Mouse (Mus musculus) right cerebral cortex, postnatal 4 days (tissue): Measurements from ENCODE around the gene Igsf3.
A peak's percentile ranks its signal among the peaks of the same experiment; 100 is the strongest.

Experiments
- DNase-seq: peaks from one replicate; pipeline ENCODE4 v3.0.0-alpha.2; 2022

Igsf3 gene

DNA sequence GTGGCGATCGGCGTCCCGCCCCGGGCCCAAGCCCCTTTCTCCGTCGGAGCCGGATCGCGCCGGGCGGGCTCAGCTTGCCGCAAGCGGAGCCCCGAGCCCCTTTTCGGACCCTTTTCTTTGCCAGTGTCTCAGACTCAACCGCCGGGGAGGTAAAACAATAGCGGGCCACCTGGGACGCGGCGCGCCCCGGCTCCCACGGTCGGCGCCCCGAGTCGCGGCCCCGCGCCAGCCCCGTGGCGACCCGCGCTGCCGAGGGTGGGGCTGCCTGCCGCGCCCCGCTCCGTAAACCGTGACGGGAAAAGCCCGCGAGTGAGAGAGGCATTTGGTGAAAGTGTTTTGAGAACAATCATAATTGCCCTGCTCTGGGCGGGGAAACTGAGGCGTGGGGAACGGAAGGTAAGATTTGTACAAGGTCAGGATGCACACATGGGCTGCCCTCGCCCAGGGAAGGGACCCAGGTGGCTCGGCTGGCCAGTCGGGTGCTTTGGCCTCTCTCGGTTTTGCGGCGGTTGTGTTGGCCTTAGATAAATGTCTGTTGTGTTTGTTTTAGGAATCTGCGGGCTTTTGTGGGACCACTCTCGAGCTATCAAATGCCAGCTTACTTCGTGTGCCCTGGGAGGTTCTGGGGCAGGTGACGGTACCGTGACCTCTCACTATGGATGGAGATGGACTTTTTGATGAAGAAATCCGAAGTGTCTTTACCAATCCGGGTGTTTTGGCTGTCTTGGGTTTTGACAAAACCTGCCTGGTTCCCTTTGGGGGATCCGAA, 557 bp downstream of the Igsf3 start:
- DNase-seq = peak; percentile 37

DNA sequence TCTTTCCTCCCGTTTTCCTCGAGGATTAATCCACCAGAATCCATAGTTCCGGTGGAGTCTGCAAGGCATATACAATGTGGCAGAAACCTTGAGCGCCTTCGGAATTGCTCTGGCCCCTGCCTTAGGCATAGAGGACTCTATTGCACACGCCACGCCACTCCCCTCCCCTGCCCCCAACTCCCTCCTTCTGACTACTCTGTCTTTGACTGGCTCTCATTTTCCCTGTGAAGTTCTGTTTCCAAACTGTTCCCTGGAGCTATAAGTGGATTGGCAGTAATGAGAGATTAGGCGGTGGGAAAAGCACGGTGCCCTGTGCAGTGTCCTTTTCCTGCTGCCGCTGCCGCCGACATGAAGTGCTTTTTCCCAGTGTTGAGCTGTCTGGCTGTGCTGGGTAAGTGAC, 1.2 kb downstream of the Igsf3 start:
- DNase-seq = no peak

DNA sequence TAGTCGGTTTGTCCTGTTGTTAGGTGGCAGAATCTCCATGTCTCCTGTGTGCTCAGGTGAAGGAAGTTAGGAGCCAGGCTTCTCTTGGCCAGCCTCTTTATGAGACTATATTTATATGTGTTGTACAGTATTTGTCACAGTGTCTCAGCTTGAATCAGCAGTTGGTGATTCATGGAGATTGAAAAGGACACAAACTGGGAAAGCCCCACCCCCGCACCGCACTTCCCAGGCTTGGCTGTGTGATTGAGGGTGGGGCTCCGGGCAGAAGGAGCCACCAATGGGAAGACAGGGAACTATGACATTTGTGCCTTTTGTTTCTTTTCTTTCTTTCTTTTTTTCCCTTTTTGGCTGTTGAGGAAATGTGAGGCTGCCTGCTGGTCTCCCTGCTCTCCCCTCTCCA, 2.9 kb downstream of the Igsf3 start:
- no peak for DNase-seq

DNA sequence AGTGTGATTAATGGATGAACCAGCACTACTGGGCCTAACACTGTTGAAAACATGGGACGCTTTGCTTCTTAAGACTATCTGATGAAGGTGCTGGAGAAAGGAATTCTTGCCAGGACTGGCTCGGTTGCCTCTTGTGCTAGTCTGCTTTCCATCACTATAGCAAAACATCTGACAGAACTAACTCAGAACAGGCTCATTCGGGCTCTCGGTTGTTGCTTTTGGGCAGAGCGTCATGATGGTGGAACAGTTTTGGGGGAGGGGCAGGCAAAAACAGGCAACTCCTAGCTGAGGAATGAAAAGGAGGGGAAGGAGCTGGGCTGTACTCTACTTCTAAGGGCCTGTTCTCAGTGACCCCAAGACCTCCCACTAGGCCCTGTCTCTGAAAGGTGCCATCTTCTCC, 4.8 kb downstream of the Igsf3 start:
- no peak for DNase-seq

DNA sequence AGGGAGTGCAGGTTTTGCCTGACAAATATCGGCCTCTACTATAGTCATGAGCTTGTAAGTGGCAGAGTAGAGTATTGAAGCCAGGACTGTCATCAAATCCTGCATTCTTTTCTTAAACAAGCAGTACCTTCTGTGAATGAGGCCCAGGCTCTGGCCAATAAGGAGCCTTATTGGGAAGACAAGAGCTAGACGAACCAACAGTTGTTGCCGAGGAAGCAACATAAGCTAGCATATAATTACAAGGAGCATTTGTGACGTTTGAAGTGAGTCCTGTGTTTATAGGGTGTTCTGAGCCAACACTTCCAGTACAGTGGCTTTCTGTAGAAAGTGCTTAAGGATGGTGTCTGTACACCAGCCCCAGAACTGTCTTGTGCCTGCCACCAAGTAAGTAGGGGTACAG, 5.9 kb downstream of the Igsf3 start:
- no peak for DNase-seq

DNA sequence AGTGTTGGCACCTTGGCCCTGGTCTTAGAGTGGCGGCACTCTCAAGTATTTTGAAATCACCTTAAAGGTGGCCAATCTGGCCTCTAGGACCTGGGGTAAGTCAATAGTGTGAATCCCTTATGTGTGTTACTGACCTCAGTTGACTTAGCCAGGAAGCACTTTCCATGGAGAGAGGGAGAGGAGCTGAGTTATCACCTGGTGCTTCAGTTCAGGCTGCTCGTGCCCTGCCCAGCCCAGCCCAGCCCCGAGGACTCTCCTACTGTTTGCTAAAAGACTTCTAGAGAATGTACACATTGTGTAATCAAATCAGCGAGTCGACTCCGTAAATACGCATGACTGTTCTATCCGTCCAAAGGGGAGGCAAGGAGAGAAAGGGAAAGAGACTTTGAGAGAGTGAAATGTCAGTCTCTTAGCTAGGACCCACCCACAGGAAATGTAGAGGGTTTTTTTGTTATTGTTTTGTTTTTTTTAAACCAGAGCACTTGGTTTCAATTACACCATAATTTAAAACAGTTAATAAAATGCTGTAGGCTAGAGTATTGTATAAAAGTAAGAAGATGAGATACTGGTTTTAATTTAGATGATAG, 9.6 kb downstream of the Igsf3 start:
- DNase-seq = no peak

DNA sequence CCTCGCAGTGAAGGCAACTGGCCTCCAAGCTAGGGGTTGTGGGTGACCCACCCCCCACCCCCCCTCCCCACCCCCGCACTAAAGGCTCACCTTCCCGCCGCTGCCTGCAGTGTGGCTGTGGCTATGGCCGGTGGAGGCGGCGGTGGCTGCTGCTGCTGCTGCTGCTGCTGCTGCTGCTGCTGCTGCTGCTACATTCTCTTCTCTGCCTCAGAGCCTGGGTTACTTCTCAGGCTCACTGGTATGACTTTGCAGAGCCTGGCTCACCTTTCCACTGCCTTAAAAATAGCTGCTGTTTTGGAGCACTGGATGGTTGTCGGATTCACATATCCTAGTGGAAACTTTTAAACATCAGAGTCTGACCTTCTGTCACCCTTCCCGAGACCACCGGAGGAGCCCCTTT, 11.0 kb downstream of the Igsf3 start:
- no peak for DNase-seq

DNA sequence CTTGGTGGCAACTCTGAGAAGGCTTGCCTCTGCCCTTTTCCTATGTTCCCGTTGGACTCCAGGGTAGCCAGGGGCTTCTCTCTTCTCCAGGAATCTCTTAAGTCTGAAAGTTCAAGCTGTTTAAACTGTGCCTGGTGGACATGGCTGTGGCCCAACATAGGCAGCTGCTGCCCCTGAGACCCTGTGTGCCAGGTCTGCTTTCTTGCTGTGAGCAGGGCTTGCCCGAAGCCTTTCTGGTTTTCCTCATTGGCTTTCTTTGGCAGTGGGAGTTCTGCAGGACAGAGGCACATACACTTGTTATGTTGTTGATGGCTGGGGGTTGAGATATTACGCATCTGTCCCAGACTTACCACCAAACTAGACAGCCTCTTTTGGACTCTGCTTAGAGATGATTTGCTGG, 12.7 kb downstream of the Igsf3 start:
- no peak for DNase-seq

DNA sequence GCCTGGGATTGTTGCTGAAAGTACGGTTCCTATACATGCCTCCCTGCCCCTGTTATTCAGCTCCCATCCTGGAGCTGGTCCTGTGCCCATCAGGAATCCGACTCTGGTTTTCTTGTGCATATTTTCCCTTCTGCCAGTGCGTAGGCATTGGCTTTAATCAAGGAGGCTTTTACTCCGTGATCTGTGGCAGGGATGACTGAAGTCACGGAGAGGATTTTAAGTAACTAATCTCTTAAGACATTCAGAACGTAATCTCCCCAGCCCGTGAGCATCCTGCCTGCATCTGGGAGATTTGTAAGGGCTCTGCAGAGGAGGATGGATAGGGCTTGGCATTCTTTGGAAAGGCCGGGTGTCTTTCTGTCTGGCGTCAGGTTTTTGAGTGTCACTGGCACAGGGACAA, 13.6 kb downstream of the Igsf3 start:
- DNase-seq = no peak

DNA sequence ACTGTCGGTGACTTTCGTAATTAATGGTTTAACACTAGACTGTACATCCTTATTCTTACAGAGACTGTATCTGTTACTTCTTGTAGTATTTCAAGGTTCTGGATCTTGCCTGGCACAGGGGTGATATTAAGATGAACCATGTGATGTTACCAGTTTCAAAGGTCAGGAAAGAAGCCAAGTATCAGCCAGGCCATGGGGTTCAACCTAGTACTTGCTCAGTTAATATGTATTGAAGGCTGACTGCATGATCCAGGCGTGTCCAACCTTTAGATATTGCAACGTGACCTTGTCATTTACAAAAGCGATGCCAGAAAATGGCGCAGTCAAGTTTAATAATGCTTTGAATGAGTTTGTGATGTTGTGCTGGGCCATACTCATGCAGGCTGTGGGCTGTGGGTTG, 15.1 kb downstream of the Igsf3 start:
- no peak for DNase-seq

DNA sequence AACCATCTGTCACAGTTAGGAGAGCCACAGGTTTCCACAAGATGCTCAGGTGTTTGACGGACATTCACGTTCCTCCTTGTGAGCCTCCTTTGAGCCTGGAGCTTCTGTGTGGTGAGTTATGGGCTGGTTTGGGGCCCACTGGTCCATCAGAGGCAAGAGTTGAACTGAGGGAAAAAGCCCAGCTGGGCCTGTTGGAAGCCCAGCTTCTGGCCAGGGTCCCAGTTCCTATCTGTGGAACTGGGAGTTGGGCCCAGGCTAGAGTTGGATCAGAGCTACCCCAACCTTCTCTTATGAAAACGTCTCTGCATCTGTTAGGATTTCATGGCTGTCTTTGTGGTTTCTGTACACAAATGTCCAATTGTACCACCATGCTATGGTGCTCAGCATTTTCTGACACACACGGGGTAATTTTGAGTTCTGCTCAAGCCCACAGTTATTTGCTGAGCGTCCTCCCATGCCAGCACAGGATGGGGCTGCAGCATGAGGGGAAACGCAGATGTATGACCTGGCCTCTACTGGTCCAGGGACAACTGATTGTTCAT, 16.3 kb downstream of the Igsf3 start:
- peak; percentile 40 for DNase-seq

DNA sequence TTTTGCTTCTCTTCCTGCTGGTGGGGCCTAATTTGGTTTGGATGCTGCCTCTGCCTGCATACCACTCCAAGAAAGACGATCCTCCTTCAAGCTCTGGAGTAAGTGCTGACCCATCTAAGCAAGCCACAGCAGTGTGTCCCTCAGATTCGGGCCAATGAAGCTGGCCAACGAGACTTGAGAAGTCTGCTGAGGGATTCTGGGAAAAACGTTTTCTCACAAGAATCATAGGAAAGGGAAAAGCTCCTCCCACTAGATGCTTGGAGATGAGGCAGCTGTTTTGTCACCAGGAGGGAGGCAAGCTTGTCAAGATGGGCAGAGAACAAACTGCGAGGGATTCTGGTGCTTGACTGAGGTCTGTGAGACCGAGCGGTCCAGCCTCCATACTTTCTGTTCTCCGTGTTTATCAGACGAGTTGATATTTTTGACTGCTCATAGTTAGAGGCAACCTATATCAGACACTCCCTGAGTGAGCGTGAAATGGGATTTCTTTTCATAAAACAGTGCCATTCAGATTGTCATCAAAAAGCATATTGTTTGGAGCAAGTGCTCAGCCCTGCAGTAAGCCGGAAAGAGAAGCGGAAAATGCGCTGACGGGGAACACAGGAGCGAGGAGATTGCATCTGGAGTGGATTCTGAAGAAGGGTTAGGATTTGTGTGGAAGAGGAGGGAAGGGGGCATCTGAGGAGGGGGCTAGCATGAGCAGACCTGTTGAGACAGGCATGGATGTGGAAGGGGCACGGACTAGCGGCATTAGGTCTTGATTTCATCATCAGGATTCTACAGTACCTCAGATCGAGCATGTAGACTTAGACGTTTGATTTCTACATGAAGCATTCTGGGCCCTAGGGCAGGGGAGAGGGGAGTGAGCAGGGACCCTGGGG, 17.0 kb downstream of the Igsf3 start:
- no peak for DNase-seq

DNA sequence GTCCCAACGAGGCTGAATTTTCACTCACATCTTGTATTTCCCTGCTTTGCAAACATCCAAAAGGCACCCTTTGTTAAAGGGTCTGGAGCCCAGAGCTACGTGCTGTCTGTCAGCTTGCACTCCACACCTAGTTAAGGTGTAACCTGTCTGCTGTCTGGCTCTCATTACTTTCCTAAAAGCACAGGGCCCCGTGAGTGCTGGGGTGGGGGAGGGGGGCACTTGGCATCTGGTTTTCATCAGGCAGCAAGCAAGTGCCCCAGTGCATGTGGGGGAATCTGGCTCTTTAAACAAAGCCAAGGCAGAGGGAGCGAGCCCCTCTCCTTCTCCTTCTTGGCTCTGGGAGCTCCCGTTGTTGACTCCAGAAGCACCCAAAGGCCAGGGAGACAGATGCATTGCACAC, 18.5 kb downstream of the Igsf3 start:
- DNase-seq = no peak

DNA sequence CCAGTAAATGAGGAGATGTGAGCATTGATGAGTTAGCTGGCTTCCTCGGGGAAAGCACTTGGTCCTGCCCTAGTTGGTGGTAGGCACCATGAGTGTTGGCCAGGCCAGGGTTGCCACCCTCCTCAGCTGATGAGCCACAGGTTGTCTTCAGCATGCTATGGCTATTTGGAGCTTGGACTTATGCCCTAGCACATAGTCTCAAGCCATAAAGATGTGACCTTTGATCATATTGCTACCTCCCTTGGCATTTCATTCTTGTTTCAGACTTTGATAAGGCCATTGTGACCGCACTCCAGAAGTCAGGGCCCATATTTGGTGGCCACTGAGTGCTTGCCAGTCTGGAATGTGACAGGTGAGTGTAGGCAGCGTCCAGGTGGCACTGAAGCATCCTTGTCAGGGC, 19.2 kb downstream of the Igsf3 start:
- no peak for DNase-seq

DNA sequence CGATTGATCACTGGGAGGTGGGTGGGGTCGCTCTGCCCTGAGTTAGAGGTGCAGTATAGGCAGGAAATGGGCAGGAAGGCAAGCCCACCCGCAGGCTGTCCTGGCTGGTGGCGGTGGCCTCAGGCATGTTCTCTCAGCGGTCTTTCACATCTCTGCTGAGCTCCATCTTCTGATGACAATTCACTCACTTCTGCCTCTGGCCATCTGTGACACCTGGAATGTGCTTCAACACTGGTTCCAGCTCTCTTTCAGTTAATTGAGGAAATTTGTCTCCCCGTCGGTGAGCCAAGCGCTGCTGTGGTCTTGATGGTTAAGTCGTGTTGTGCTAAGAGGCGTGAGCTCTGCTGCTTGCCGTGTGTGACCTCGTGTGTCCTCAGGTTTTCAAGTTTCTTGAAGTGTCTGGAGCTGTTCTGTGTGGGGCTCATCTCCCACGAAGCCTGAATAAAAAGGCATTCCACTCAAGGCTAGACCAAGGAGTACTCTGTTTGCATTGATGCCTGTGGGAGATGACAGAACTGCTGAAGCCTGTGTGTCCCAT, 19.9 kb downstream of the Igsf3 start:
- DNase-seq = no peak

DNA sequence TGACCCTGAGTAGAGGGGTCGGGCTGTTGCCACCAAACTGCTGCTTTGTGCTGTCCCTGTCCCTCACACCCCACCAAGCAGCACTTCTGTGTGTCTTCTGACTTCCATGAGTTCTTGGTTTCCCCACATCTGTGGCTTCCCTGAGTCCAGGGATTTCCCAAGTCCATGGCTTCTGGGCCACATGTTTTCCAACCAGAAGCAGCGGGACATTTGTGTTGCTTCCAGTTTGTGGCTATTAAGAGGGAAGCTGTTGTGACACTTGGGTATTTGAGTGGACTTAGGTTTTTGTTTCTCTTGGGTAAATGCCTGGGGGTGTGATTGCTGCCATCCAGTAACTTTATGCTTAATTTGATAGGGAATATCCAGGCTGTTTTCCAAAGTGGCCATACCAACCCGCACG, 20.5 kb downstream of the Igsf3 start:
- DNase-seq = no peak

DNA sequence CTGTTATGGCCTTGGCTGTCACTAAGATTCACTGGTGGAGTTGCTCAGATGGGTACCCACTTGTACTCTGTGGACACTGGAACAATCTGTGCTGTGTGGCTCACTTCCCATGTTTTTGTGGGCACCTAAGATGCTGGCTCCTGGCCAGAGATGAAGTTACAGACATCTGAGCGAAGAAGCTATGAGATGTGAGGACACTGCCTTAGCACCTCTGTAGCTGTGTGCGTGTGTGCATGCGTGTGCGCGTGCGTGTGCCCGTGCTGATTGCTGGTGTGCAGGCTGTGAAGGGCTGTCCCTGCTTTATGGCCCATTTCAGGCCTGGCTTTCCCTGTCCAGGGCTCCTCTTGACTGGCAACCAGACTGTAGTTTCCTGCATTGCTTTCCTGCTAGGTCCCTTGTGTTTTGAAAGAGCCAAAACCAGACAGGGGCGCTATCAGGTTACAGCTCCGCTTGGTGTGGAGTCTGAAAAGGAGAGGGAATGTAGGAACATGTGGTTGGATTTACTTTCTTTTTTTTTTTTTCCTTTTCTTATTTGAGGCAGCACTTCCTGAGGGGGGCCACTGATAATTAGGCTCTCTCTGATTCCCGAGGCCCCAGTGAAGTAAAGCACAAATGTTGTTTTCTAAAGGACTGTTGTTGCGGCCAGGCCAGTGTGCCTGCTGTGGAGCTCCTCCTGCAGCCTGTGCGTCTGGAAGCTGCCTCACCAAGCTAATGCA, 21.3 kb downstream of the Igsf3 start:
- no peak for DNase-seq

DNA sequence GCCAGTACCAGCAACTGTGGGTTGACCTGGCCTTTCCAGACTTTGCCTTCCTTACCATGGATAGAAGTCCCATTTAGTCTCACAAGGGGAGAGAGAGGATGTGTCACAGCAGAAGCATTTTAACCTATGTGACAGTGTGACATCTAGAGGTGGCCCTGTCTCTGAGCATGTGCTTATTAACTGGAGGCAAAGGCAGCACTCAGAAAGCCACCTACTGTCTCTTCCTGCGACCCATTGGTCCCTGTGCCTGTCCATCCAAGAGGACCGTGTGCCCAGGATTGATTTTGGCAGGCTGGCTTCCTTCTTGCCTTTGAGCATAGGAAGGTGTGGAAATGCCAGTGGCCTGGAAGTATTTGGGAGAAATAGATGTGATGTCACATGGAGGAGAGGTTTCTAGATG, 22.0 kb downstream of the Igsf3 start:
- DNase-seq = no peak

DNA sequence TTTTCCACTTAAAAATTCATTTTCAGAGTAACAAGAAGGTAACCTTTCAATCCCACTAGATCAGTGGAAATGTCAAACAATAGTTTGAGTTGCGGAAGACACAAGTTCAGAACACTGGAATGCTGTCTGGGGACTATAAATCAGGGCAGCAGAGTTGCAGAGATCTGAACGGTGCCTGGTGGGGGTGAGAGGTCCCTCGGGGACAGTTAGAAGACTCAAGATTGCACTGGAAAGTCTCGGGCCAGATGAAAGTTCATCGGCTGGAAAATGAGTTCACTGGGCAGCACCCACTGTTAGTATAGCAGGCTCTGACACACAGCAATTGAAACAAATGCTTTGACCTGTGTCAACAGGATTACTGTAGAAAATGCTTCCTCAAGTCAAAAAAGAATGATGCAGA, 24.6 kb downstream of the Igsf3 start:
- no peak for DNase-seq

DNA sequence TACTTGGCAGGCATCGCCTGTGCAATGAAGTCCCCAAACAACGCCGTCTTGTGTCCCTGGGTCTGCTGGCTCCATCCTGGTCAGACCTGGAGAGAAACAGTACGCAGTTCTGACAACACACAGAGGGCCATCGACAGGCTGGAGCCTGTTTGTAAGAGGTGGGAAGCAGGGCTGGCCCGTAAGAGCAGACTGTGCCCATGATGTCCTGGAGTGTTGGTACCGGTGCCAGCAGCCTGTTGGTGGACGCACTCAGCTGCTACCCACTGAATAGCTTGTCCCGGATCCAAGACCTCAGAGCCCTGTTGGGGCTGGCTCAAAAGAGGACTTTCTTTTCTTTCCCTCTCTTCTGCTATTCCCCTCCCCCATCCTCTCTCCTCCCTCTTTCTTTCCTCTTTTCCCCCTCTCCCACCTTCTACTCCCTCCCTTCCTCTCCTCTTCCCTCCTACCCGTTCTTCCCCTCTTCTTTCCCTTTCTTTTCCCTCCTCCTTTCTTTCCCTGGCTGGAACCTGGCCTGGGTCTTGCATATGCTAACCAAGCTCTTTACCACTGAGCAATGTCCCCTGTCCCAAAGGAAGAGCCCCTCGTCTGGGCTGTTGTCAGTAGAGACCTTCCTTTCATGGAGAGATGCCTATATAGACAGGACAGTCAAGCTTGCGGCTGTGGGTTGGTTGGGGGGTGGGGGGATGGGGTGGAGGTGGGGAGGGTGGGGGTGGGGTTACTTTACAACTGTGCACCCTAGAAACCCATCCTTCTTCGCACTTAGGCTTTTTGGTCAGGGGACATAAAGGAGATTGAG, 27.9 kb downstream of the Igsf3 start:
- peak; percentile 35 for DNase-seq

DNA sequence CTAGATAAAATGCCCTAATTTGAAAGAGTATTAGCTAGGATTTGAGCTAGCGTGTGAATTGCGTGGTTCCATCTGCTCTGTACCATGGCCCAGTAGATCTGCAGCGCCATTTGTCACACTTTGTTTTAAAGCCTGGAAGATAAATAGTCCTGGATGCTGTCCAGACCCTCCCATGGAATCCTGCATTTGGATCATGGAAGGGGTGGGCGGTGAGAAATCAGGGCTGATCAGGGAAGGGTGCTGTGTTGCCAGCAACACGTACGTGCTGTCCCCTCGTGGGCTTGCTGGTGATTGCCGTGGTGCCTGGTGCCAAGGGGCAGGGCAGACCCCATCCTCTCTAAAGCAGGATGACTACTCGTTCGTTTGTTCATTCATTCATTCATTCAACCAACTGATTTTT, 28.6 kb downstream of the Igsf3 start:
- peak; percentile 38 for DNase-seq

DNA sequence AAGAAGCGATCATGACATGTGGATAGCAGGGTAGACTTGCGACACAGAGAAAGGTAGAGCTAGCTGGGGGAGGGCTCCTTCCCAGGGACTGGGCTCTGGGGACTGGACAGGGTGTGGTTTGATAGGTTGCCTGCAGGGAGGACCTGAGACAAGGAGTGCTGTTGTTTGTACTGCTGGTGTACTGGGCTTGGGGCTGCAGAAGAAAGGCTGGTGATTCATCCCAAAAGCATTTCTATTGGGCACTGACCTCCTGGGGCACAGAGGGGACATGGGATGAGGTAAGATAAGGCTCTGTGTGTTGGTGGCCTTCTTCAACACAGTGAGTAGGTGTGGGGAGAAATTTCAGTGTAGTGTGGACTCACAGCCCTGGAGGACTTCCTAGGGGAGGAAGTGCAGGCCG, 29.2 kb downstream of the Igsf3 start:
- no peak for DNase-seq
